Mouse (Mus musculus) adrenal gland, postnatal 25 days (tissue): ENCODE results near the gene Cotl1. TPM values are rescaled to one million over a fixed set of nuclear protein-coding genes. Genes with fewer than 3 reads are reported as not detected.

Experiments
- DNase-seq: peaks from one replicate; pipeline ENCODE4 v3.0.0; 2021; ENCODE audit warnings: mixed read lengths
- total RNA-seq: library from RNA; stranded (reverse); gene quantifications from 2 replicates; pipeline ENCODE4 v1.2.3, GENCODE M21; 2021

The Cotl1 gene
- total RNA-seq, 1 experiment from 2014 or later = 40.8 TPM

- DNase-seq = no peak
These were observed 53.5 kb downstream of the Cotl1 start for GRCm38 (mm10) chr8:119786871-119787270.

- no peak for DNase-seq
These were observed 54.5 kb downstream of the Cotl1 start for GRCm38 (mm10) chr8:119785764-119786405.

DNA sequence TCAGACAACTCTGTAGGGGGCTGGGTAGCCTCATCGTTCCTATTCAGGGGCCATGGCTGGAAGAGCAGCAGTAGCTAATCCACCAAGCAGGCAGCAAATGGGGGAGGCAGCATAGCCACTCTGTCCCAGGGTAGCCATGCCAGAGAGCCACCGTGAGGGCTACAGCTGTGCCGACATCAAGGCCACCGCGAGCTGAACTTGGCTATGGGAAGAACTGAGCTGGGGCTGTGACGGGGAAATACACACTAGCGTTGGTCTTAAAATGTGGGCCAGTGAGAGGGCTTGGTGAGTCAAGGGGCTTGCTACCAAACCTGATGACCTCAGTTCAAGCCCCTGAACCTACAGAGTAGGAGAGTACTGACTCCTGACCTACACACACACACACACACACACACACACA lies 55.7 kb downstream of the Cotl1 start:
- no peak for DNase-seq

DNA sequence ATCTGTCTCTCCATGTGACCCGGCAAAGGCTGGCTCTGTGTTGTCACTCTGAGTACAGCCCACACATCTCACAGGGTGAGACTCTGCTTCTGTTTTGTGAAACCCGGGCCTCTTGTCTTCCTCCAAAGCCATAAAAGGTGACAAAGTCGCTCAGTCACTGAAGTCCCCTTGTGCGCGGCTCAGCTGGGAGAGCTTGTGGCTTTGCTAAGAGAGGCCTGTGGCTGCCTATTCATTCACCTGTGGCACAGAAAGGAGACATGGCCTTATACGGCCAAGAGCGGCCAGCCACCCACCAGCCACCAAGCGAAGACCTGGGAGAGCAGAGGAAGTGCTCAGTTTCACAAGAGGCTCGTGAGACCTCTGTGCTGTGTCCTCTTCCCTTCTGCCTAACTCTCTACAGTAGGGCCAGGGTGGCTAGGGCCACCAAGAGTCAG lies 56.2 kb downstream of the Cotl1 start:
- no peak for DNase-seq

DNA sequence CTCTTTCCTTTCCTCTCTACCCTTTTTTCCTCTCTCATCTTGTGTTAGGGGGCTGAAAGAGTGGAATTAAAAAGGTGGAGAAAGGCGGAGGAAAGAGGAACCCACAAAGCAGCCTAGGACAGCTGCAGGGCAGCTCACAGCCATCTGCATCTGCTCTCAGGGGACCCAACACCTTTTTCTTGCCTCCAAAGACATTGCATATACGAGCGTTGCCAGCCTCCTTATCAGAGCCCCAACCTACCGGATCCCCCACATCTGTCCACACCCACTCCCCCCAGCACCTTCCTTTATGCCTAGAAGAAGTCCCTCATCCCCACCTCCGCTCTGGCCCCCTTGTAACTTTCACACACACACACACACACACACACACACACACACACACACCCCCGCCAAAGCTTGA lies 56.8 kb downstream of the Cotl1 start:
- no peak for DNase-seq

- peak; percentile 82 for DNase-seq
These were observed 57.6 kb downstream of the Cotl1 start for GRCm38 (mm10) chr8:119782715-119783114.

DNA sequence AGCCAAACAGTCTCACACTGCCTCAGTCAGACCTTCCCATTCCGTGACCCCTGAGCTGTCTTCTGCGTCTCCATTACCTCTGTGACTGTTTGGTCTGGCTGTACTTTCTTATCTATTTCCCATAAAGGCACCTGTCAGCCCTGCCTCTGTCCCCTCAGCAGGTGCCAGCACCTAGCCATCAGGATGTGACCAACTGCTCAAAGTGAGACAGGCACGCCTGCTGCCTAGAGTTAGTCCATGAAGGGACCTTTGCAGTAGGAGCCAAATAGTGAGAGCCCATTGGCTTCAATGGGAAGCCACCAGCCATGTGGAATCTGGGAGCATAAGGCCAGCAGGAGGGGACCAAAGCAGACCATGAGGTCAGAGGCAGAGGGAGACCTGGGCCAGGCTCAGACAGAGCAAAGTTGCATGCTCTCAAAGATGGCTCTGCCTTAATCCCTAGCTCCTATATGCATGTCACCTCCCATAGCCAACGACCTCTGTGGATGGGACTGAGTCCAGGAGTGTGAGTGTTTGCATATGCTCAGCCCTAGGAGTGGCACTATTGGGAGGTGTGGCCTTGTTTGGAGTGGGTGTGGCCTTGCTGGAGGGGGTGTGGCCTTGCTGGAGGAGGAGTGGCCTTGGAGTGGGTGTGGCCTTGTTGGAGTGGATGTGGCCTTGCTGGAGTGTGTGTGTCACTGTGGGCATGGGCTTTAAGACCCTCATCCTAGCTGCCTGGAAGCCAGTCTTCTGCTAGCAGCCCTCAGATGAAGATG lies 59.1 kb downstream of the Cotl1 start:
- no peak for DNase-seq

- no peak for DNase-seq
These were observed 59.8 kb downstream of the Cotl1 start for GRCm38 (mm10) chr8:119780402-119781049.

DNA sequence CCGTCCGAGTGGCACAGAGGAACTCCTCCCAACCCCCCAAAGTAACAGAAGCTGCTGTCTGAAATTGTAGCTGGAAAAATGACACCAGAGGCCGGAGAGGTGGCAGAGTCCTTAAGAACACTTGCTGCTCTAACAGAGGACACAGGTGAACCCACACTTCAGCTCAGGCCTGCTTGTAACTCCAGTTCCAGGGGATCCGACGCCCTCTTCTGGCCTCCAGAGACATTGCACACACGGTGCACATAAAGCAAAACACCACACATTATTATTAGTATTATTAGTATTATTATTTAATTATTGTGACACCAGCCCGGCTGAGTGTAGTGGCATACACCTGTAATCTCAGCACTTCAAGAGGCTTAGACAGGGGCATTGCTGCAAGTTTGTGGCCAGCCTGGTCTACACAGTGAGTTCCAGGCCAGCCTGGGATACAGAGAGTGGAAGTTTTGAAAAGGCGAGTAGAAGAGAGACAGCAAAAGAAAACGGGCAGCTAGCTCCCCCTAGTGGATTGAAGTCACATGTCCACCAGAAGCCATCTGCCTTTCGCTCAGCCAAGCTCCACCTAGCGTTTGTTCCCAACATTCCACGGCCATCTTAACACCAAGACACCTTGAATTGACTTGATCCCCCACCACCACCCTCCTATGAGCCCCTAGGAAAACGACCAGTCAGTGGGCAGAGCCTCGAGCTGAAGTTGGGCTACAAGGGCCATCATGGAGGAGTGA lies 61.2 kb downstream of the Cotl1 start:
- peak; percentile 73 for DNase-seq

- peak; percentile 99 for DNase-seq
These were observed 62.1 kb downstream of the Cotl1 start, which contains the start of gene Tldc1 for GRCm38 (mm10) chr8:119778263-119778662. TSS of gene Tldc1 (minus strand) at chr8:119778416.

DNA sequence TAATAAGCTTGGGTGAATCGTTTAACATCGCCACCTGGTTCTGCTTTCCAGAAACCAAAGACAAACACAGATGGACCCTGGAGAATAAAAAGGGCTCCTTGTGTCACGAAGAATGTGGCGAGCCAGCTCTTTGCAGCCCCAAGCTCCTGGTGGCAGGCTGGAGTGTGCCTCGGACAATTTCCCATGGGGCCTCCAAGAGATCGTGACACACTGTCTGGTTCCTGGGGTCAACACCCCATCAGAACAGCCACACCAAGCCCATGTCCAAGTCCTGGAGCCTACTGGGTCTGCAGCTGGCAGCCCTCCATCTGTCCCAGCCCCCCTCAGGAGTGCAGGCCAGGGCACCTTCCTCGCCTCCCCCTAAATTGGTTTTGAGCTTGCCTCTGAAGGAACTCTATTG lies 62.6 kb downstream of the Cotl1 start:
- peak; percentile 29 for DNase-seq

DNA sequence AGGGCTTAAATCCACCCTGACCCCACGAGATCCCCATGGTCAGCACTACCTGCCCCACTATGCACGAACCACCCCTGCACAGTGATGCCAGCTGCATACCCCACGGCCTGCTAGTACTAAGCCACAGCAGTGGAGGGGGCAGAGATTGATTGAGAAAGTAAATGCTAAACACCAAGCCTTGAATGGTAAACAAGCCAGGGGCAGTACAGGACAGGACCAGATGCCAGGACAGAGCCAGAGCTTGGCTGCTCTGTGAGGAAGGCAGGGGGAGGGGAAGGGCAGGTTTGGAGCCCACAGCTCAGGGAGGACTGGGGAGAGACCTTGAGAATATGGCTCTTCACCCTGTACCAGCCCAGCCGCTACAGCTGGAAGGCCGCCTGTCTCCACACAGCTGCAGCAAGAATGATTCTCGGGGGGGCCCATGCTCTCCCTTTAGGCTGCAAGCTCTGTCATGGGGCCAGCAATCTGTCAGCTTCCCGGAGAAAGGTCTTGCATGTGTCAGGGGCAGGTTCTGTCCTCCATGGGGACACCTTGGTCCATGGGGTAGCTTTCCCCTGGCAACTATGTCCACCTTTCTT lies 63.6 kb downstream of the Cotl1 start:
- no peak for DNase-seq

- no peak for DNase-seq
These were observed 74.4 kb downstream of the Cotl1 start for GRCm38 (mm10) chr8:119765761-119766444.

DNA sequence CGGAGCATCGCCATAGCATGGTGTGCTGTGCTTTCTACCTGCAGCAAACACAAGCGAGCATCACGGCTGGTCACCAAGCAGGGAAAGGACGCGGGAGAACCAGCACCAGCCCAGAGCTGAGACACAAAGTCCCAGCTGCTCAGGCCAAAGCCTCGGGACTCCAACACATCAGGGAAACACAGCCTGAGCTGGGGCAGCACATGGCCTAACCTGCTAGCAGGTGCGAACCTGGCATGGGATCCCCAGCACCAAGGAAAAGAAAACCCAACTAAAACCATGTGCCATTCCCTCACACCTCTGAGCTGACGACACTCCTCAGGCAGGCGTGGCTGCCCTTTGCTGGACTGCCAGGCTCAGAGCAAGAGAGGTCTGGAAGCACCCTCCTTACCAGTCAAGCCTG lies 75.0 kb downstream of the Cotl1 start:
- no peak for DNase-seq

DNA sequence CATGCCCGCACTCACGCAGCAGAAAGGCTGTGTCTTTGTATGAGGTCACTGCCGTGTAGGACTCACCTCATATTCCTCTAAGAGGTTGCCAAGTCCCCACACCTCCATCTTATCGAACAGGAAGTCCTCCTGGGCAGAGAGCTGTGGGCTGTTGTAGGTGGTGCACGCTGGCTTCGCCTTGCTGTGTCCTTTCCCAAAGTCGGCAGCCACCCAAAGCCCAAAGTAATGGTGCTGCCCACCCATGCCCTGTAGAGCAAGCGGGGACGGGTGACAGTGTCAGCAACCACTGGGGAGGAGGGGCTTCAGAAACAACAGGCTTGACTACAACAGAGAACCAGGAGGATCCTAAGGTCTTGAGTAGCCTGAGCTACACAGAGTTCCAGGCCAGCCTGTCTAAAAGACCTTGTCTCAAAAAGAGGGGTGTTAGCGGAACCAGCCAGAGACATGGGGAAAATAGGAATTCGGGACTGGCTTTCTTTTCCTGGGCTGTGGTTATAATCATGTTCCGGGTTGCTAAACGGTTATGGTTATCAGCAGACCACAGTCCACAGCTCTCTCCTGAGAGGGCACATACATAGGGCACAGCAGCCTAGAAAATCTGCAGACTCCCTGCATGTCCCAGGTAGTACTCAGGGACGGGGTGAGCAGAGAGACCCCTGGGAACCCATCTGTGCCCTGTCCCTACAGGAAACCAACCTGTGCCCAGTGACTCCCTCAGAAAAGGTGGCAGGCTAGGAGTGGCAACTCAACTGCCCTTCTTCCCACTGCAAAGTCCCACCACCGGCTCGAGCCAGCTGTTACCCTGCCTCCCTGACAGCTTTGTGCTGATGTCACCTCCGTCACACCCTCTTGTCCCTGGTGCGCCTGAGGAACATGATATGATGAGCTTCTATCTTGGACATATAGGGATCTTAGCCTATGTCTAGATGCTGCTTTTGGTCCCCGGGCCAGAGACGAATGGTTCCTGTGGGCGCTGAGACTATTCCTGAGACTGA lies 77.8 kb downstream of the Cotl1 start:
- DNase-seq = no peak

DNA sequence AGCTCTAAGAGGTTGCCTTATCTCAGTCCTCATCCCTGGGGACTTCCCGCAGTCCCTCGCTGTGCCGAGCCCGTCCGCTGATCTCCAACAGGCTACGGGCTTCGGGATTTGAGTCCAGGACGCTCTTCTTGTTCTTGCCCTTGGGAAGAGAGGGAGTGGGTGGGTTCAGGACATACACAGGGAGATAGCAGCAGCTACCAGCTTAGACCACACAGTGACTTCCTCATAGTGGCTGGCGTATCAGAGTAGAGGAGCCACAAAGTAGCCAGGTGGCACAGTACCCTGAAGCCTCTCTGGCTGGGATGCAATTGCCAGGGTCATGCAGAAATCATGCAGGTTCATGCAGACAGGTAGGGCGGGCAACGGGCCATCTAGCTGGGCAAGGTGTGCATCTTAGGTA lies 78.7 kb downstream of the Cotl1 start:
- DNase-seq = no peak
